Mouse (Mus musculus) kidney, postnatal 0 days (tissue): ENCODE data around the gene Fam198a. TPM values are rescaled to one million over a fixed set of nuclear protein-coding genes. Genes with fewer than 3 reads are reported as not detected.

Experiments used
- ATAC-seq: fragments of 200-750 bp; cut with Nextera tagmentation; replicated peaks from 2 replicates; pipeline ENCODE4 v1.8.0; 2017; ENCODE audit warnings: low read depth, moderate number of reproducible peaks, moderate TSS enrichment, moderate library complexity; ENCODE audit not compliant: low FRiP score
- DNase-seq: peaks from one replicate; pipeline ENCODE4 v3.0.0-alpha.2; 2016; ENCODE audit warnings: low spot score
- H3K27ac ChIP-seq: fragments of 300-500 bp; sonication (generic); 2 replicates; pipeline ENCODE4 v1.5.1; 2014; ENCODE audit warnings: mild to moderate bottlenecking
- H3K27me3 ChIP-seq: fragments of 300-500 bp; sonication (generic); 2 replicates; pipeline ENCODE4 v1.6.1; 2014; ENCODE audit warnings: low read length, mixed read lengths; ENCODE audit not compliant: insufficient read depth
- H3K36me3 ChIP-seq: fragments of 300-500 bp; sonication (generic); 2 replicates; pipeline ENCODE4 v1.6.1; 2014; ENCODE audit warnings: low read length, mixed read lengths; ENCODE audit not compliant: insufficient read depth
- H3K4me1 ChIP-seq: fragments of 300-500 bp; sonication (generic); replicated peaks from 2 replicates; pipeline ENCODE4 v1.6.1; 2014; ENCODE audit warnings: antibody characterized with exemption, low read length, mixed read lengths; ENCODE audit not compliant: insufficient read depth
- H3K4me2 ChIP-seq: fragments of 300-500 bp; sonication (generic); 2 replicates; pipeline ENCODE4 v1.6.1; 2014; ENCODE audit warnings: mild to moderate bottlenecking, low read length, moderate library complexity, mixed read lengths
- H3K4me3 ChIP-seq: fragments of 300-500 bp; sonication (generic); replicated peaks from 2 replicates; pipeline ENCODE4 v1.5.1; 2014; ENCODE audit warnings: low read depth, low read length
- H3K9ac ChIP-seq: fragments of 300-500 bp; sonication (generic); 2 replicates; pipeline ENCODE4 v1.6.1; 2014; ENCODE audit warnings: low read depth, low read length
- H3K9me3 ChIP-seq: fragments of 300-500 bp; sonication (generic); replicated peaks from 2 replicates; pipeline ENCODE4 v1.6.1; 2016; ENCODE audit warnings: low read length, inconsistent platforms, mixed read lengths
- CTCF ChIP-seq: IDR thresholded peaks from 2 replicates; pipeline ENCODE4 v1.5.1; 2016; ENCODE audit warnings: antibody characterized with exemption, low read depth, mild to moderate bottlenecking, moderate library complexity
- WGBS: fragments of 180-500 bp; shearing (Covaris S2); extraction: QIAGEN DNeasy Blood & Tissue Kit; methylation state at CpG from one replicate; pipeline ENCODE4 v1.1.7; 2014; 5-methylcytosine and 5-hydroxymethylcytosine counted together
- polyA plus RNA-seq: library from polyadenylated mRNA; unstranded; fragments of >200 nt; fragmentation: Nextera tagmentation; extraction: Ambion mirVana; gene quantifications from 2 replicates; pipeline ENCODE4 v1.2.1, GENCODE M21; 2015

The Fam198a gene
- polyA plus RNA-seq, 1 experiment from 2014 or later: 0.50 TPM

- Histone ChIP-seq H3K9me3 (no peaks in the 10 kb centered on the region), H3K4me2 (no peak overlapping the region), H3K36me3 (no peaks in the 10 kb centered on the region), H3K4me3 (no peak overlapping the region), H3K4me1 (no peaks in the 10 kb centered on the region), H3K9ac (no peak overlapping the region), H3K27me3 (no peaks in the 10 kb centered on the region), H3K27ac (no peak overlapping the region)
- TF ChIP-seq CTCF: no peak
- ATAC-seq (no peak), DNase-seq (no peak)
- 82% methylated on average over 4 of the region's 4 CpGs for WGBS
Observed at GRCm38 (mm10) chr9:121905556-121906185, 45.1 kb upstream of the Fam198a start.

GRCm38 (mm10) chr9:121906456-121906855 is 44.3 kb upstream of the Fam198a start:
- Histone ChIP-seq H3K9ac (no peak overlapping the region), H3K27me3 (no peaks in the 10 kb centered on the region), H3K4me3 (no peak overlapping the region), H3K4me2 (no peak overlapping the region), H3K9me3 (no peaks in the 10 kb centered on the region), H3K27ac (no peak overlapping the region), H3K36me3 (no peaks in the 10 kb centered on the region), H3K4me1 (no peaks in the 10 kb centered on the region)
- TF ChIP-seq CTCF: no peak
- WGBS: 83% methylated on average over 5 of the region's 5 CpGs
- ATAC-seq: no peak
- DNase-seq: no peak

DNA sequence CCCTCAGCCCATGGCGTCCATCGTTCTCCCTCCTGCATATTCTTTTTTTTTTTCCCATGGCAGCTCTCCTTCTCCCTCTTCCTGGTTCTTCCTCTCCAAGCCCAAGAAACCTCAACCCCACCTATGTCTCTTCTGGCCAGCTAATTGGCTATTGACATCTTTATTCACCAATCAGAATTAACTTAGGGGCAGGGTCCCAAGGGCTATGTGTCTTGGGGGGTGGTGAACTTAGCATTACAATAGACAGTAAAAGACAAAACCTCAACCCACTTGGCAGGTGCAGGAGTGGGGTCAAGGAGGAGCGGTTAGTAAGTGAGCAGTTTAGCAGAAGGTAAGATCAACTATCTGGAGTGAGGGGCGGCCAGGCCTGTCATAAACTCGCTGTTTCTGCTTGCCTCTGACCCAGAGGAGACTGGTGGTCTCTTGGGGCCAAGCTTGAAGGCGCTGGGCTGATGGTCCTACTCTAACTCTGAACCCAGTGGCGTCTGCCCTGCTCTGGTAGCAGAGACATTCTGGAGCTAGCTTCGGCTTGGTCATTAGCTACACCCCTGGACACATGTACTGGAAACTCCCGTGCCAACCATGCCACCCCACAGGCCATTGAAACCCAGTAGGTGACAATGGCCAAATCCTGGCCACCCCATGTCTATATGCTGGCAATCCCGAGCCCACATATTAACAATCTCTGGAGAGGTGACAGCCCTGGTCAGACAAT is 43.3 kb upstream of the Fam198a start:
- ATAC-seq (no peak), DNase-seq (no peak)
- Histone ChIP-seq H3K36me3 (no peaks in the 10 kb centered on the region), H3K9me3 (no peaks in the 10 kb centered on the region), H3K4me1 (no peaks in the 10 kb centered on the region), H3K4me2 (no peak overlapping the region), H3K9ac (no peak overlapping the region), H3K4me3 (no peak overlapping the region), H3K27ac (no peak overlapping the region), H3K27me3 (no peaks in the 10 kb centered on the region)
- WGBS: 66% methylated on average over 10 of the region's 10 CpGs
- no peak for TF ChIP-seq CTCF

GRCm38 (mm10) chr9:121908321-121908720 is 42.5 kb upstream of the Fam198a start:
- no peak for TF ChIP-seq CTCF
- Histone ChIP-seq H3K27me3 (no peaks in the 10 kb centered on the region), H3K36me3 (no peaks in the 10 kb centered on the region), H3K9me3 (no peaks in the 10 kb centered on the region), H3K4me3 (no peak overlapping the region), H3K27ac (no peak overlapping the region), H3K4me2 (no peak overlapping the region), H3K9ac (no peak overlapping the region), H3K4me1 (no peaks in the 10 kb centered on the region)
- no peak for DNase-seq
- WGBS: 91% methylated on average over 17 of the region's 17 CpGs
- no peak for ATAC-seq

DNA sequence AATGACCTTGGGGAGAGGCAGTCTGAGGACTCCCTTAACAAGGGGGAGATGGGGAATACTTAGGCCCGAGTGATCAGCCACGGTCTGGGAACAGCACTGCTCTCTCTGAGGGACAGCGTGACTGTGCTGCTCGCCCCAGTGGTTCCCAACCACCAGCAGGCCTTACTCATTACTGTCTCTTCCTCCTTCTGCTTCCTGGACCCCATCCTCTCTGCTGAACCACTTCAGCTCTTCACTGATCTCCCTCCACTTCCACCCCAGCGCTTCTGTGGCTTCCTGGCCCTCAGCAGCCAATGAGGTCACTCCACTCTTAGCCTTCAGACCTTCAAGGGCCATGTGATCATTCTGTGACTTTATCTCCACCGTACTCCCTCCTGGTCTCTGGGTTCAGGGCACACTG is 41.2 kb upstream of the Fam198a start:
- ATAC-seq: no peak
- Histone ChIP-seq H3K27me3 (no peaks in the 10 kb centered on the region), H3K9ac (no peak overlapping the region), H3K9me3 (no peaks in the 10 kb centered on the region), H3K4me3 (no peak overlapping the region), H3K27ac (no peak overlapping the region), H3K4me1 (no peaks in the 10 kb centered on the region), H3K36me3 (no peaks in the 10 kb centered on the region), H3K4me2 (no peak overlapping the region)
- TF ChIP-seq CTCF: no peak
- DNase-seq: no peak
- WGBS: 62% methylated on average over 5 of the region's 6 CpGs

DNA sequence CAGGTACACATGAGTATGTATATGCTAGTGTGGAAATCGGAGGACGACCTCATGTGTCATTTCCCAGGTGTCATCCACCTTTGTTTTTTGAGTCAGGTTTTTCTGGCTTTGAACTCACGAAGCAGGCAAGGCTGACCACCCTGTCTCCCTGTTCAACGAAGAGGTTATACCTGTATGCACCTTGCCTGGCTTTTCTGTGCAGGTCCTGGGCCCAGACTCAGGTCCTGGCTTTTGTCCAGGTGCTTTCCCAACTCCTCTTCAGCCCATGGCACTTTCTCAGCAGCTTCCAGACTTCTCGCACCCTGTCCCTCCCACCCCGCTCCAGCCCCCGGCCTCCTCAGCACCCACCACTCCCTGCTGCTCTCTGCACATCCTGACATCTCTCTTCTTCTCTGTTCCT is 39.6 kb upstream of the Fam198a start:
- TF ChIP-seq CTCF: no peak
- H3K9me3 ChIP-seq: no peaks in the 10 kb centered on the region
- no peak overlapping the region for H3K4me3 ChIP-seq
- H3K36me3 ChIP-seq: no peaks in the 10 kb centered on the region
- DNase-seq: no peak
- ATAC-seq: no peak
- H3K27ac ChIP-seq: no peak overlapping the region
- no peaks in the 10 kb centered on the region for H3K27me3 ChIP-seq
- H3K9ac ChIP-seq: no peak overlapping the region
- H3K4me1 ChIP-seq: no peaks in the 10 kb centered on the region
- H3K4me2 ChIP-seq: no peak overlapping the region
- WGBS: 87% methylated on average over 7 of the region's 7 CpGs

GRCm38 (mm10) chr9:121912786-121913185 is 38.0 kb upstream of the Fam198a start:
- Histone ChIP-seq H3K9ac (no peak overlapping the region), H3K27me3 (no peaks in the 10 kb centered on the region), H3K4me1 (no peaks in the 10 kb centered on the region), H3K4me3 (no peak overlapping the region), H3K36me3 (no peaks in the 10 kb centered on the region), H3K4me2 (no peak overlapping the region), H3K9me3 (no peaks in the 10 kb centered on the region), H3K27ac (no peak overlapping the region)
- ATAC-seq (no peak), DNase-seq (no peak)
- 85% methylated on average over 4 of the region's 4 CpGs for WGBS
- TF ChIP-seq CTCF: no peak
